Mouse (Mus musculus) ES-Bruce4 (cell line): Measurements from ENCODE around the gene Hectd1.

Experiments used
- CTCF ChIP-seq: IDR thresholded peaks from one replicate; pipeline ENCODE4 v1.8.1; 2011; ENCODE audit warnings: low read depth, low read length
- POLR2A ChIP-seq: IDR thresholded peaks from one replicate; pipeline ENCODE4 v1.8.1; 2011; ENCODE audit warnings: low read length; ENCODE audit not compliant: insufficient read depth

DNA sequence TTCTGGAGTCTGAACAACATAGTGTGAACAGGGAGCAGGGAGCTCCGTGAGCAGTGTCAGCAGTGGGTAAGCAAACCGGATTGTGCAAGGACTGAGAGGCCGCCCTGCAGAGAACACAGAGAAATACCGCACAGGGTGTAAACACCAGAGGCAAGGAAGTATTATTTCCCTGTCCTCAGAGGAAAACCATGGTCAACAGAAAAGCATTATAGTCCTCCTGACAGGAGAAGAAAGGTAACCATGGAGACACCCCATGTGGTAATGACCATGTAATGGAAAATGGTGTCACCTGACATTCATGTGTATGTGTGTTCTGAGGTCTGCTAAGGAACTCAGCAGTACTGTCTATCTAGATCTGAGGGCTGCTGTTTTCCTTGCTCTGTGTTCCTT is 36.4 kb upstream of the Hectd1 start:
- no peak for TF ChIP-seq POLR2A
- no peak for TF ChIP-seq CTCF
